Mouse (Mus musculus): ENCODE measurements at regions not wholly inside any gene's neighbourhood (a gene's known extent, or its start where the extent isn't known, plus 50 kb on each side); places are given as distances from the start of the nearest gene placed in this dataset.

DNA sequence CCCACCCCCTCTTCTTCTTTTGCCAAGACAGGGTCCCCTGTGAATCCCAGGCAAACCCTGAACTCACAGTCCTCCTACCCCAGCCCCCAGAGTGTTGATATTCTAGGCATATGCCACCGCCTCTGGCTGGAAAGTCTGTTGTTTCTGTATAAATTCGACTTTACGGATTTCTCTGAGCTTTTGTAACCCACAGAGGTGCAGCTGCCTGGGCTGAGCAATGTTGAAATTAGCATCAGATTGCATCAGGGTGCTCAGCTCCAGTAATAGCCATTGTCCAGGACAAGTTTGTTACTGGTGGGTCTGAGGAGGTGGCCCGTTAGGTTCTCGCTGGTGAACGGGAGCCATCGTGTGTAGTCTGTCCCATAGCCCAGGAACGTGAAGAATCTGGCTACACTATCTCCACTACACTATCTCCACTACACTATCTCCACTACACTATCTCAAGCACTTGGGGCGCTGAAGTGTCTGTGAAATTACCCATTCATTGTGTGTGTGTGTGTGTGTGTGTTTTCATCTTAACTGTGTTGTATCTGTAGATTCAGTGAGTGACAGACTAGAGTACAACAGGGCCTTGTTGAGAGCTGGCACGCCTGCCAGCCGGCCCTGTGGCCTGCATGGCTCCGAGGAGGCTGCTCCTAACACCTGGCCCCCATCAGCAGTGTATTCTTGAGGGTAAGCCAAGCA, 92.4 kb upstream of the Hnrnpk start:
- no peaks in the 10 kb centered on the region for H3K4me1 ChIP-seq (ENCODE audit: control insufficient read depth, insufficient read depth, low read length)
- WGBS, result 75% methylated on average over 12 of the region's 12 CpGs
- H3K4me3 ChIP-seq (replicated peaks; ENCODE audit: insufficient read depth, low read depth, low read length), result no peak overlapping the region
- TF ChIP-seq CTCF (IDR thresholded peaks at IDR 0.05; ENCODE audit: borderline replicate concordance, insufficient read depth, low read depth, low read length) (no peak), POLR2A (IDR thresholded peaks at IDR 0.05; ENCODE audit: borderline replicate concordance, insufficient read depth, low read length) (no peak)
- no peaks in the 10 kb centered on the region for H3K27me3 ChIP-seq (ENCODE audit: control insufficient read depth, insufficient read depth, low read length)
- H3K27ac ChIP-seq (ENCODE audit: insufficient read depth, low read length), result no peak overlapping the region
- DNase-seq, result no peak

- Histone ChIP-seq H3K4me3 (replicated peaks; ENCODE audit: insufficient read depth, low read depth, low read length) (no peak overlapping the region), H3K4me1 (ENCODE audit: control insufficient read depth, insufficient read depth, low read length) (no peaks in the 10 kb centered on the region), H3K27me3 (ENCODE audit: control insufficient read depth, insufficient read depth, low read length) (no peaks in the 10 kb centered on the region), H3K27ac (ENCODE audit: insufficient read depth, low read length) (no peak overlapping the region)
- WGBS, result 47% methylated on average over 5 of the region's 5 CpGs
- no peak for TF ChIP-seq CTCF (IDR thresholded peaks at IDR 0.05; ENCODE audit: borderline replicate concordance, insufficient read depth, low read depth, low read length)
- no peak for TF ChIP-seq POLR2A (IDR thresholded peaks at IDR 0.05; ENCODE audit: borderline replicate concordance, insufficient read depth, low read length)
- no peak for DNase-seq
Observed at GRCm38 (mm10) chr13:58494726-58495125, 91.6 kb upstream of the Hnrnpk start.

DNA sequence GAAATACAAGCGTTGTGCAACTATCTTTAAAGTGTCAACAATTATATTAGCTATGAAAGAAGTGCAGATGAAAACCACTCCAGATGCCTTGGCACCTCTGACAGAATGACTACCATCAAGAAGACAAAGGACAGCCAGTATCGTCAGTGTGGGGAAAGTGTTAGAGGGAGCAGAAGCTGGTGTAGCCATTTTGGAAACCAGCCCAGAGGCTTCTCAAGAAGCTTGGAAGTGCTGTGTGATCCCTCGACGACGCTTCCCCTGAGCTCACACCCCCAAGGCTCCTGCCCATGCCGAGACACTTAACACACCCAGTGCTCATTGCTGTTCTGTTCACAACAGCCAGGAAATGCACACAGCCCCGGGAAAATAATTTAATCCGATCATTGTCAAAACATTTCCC, 87.7 kb upstream of the Hnrnpk start:
- no peaks in the 10 kb centered on the region for H3K4me1 ChIP-seq (ENCODE audit: control insufficient read depth, insufficient read depth, low read length)
- no peak for DNase-seq
- no peaks in the 10 kb centered on the region for H3K27me3 ChIP-seq (ENCODE audit: control insufficient read depth, insufficient read depth, low read length)
- TF ChIP-seq CTCF (IDR thresholded peaks at IDR 0.05; ENCODE audit: borderline replicate concordance, insufficient read depth, low read depth, low read length) (no peak), POLR2A (IDR thresholded peaks at IDR 0.05; ENCODE audit: borderline replicate concordance, insufficient read depth, low read length) (no peak)
- H3K4me3 ChIP-seq (replicated peaks; ENCODE audit: insufficient read depth, low read depth, low read length), result no peak overlapping the region
- no peak overlapping the region for H3K27ac ChIP-seq (ENCODE audit: insufficient read depth, low read length)
- WGBS, result 24% methylated on average over 8 of the region's 8 CpGs

DNA sequence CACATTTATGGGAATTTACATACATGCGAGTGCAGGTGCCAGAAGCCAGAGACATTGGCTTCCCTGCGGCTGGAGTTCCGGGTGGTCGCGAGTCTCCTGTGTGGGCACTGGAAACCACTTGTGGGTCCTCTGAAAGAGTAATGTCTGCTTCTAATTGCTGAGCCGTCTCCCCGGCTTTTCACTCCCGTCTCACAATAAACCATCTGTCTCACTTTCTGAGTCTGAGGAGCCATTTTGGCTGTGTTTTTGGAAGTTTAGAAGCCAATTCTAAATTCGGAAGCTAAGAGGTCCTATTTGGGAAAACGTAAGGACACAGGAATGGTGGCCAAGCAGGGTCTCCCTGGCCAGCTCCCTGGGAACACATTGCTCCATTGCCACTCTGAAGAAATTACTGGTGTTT, 81.9 kb upstream of the Hnrnpk start:
- 31% methylated on average over 10 of the region's 10 CpGs for WGBS
- H3K4me3 ChIP-seq (replicated peaks; ENCODE audit: insufficient read depth, low read depth, low read length), result no peak overlapping the region
- H3K4me1 ChIP-seq (ENCODE audit: control insufficient read depth, insufficient read depth, low read length), result no peaks in the 10 kb centered on the region
- TF ChIP-seq CTCF (IDR thresholded peaks at IDR 0.05; ENCODE audit: borderline replicate concordance, insufficient read depth, low read depth, low read length) (no peak), POLR2A (IDR thresholded peaks at IDR 0.05; ENCODE audit: borderline replicate concordance, insufficient read depth, low read length) (no peak)
- DNase-seq, result no peak
- H3K27ac ChIP-seq (ENCODE audit: insufficient read depth, low read length), result no peak overlapping the region
- no peaks in the 10 kb centered on the region for H3K27me3 ChIP-seq (ENCODE audit: control insufficient read depth, insufficient read depth, low read length)

GRCm38 (mm10) chr13:58482701-58483100, 79.6 kb upstream of the Hnrnpk start:
- H3K27me3 ChIP-seq (ENCODE audit: control insufficient read depth, insufficient read depth, low read length), result no peaks in the 10 kb centered on the region
- no peak overlapping the region for H3K27ac ChIP-seq (ENCODE audit: insufficient read depth, low read length)
- TF ChIP-seq POLR2A (IDR thresholded peaks at IDR 0.05; ENCODE audit: borderline replicate concordance, insufficient read depth, low read length), result no peak
- TF ChIP-seq CTCF (IDR thresholded peaks at IDR 0.05; ENCODE audit: borderline replicate concordance, insufficient read depth, low read depth, low read length), result no peak
- WGBS, result 72% methylated on average over 9 of the region's 9 CpGs
- no peaks in the 10 kb centered on the region for H3K4me1 ChIP-seq (ENCODE audit: control insufficient read depth, insufficient read depth, low read length)
- no peak overlapping the region for H3K4me3 ChIP-seq (replicated peaks; ENCODE audit: insufficient read depth, low read depth, low read length)
- DNase-seq, result no peak

DNA sequence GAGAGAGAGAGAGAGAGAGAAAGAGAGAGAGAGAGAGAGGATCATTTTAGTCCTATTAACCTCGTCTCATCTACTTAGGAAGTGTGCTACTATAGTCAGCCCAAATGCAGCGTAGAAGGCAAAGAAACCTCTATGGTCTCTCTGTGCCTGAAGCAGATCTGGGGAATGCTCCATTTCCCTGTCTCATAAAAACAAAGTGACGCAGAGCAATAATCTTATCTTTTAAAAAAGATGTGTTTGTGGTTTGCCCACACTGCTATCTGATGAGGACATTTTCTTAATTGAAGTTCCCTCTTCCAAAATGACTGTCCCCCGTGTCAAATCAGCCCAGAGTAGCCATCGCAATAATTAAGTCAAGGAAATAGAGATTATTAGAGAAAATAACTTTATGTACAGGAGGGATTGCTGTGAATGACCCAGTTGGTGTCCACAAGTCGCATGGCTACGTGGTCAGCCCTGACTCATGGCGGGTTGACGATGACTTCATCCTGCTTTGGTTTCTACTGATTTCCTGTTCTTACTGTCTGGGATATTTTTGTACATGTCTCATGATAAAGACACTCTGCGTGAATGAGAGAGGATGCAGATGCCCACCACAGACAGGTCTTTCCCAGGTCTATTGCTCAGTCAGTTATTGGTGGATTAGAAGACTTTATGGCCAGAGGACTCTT, 77.9 kb upstream of the Hnrnpk start:
- no peak overlapping the region for H3K27ac ChIP-seq (ENCODE audit: insufficient read depth, low read length)
- no peak for DNase-seq
- WGBS, result 92% methylated on average over 10 of the region's 10 CpGs
- H3K4me1 ChIP-seq (ENCODE audit: control insufficient read depth, insufficient read depth, low read length), result no peaks in the 10 kb centered on the region
- no peak for TF ChIP-seq CTCF (IDR thresholded peaks at IDR 0.05; ENCODE audit: borderline replicate concordance, insufficient read depth, low read depth, low read length)
- no peak for TF ChIP-seq POLR2A (IDR thresholded peaks at IDR 0.05; ENCODE audit: borderline replicate concordance, insufficient read depth, low read length)
- H3K4me3 ChIP-seq (replicated peaks; ENCODE audit: insufficient read depth, low read depth, low read length), result no peak overlapping the region
- no peaks in the 10 kb centered on the region for H3K27me3 ChIP-seq (ENCODE audit: control insufficient read depth, insufficient read depth, low read length)

GRCm38 (mm10) chr13:58480388-58480927, 77.3 kb upstream of the Hnrnpk start:
- WGBS, result 90% methylated on average over 8 of the region's 8 CpGs
- DNase-seq, result no peak
- TF ChIP-seq POLR2A (IDR thresholded peaks at IDR 0.05; ENCODE audit: borderline replicate concordance, insufficient read depth, low read length) (no peak), CTCF (IDR thresholded peaks at IDR 0.05; ENCODE audit: borderline replicate concordance, insufficient read depth, low read depth, low read length) (no peak)
- H3K4me1 ChIP-seq (ENCODE audit: control insufficient read depth, insufficient read depth, low read length), result no peaks in the 10 kb centered on the region
- no peak overlapping the region for H3K4me3 ChIP-seq (replicated peaks; ENCODE audit: insufficient read depth, low read depth, low read length)
- no peak overlapping the region for H3K27ac ChIP-seq (ENCODE audit: insufficient read depth, low read length)
- no peaks in the 10 kb centered on the region for H3K27me3 ChIP-seq (ENCODE audit: control insufficient read depth, insufficient read depth, low read length)

DNA sequence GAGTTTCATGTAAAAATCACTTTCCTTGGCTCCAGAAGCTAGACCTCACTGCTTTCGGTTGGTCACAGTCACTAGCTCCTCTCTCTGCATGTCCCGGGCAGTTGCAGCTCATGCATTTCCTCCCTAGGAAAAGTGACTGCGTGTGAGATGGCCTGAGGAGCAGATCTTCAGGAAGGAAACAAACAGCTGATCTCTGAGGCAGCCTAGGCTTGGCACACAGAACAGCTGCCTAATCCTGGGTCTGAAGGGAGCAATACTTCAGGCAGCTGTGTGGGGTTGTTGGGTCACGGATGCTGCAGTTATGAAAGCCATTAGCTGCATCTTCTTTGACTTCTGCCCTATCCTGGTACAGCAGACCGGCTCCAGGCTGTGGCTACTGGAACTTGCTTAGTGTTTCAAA, 75.3 kb upstream of the Hnrnpk start:
- no peak for TF ChIP-seq POLR2A (IDR thresholded peaks at IDR 0.05; ENCODE audit: borderline replicate concordance, insufficient read depth, low read length)
- no peak for TF ChIP-seq CTCF (IDR thresholded peaks at IDR 0.05; ENCODE audit: borderline replicate concordance, insufficient read depth, low read depth, low read length)
- H3K4me3 ChIP-seq (replicated peaks; ENCODE audit: insufficient read depth, low read depth, low read length), result no peak overlapping the region
- WGBS, result 70% methylated on average over 5 of the region's 5 CpGs
- no peaks in the 10 kb centered on the region for H3K27me3 ChIP-seq (ENCODE audit: control insufficient read depth, insufficient read depth, low read length)
- H3K4me1 ChIP-seq (ENCODE audit: control insufficient read depth, insufficient read depth, low read length), result no peaks in the 10 kb centered on the region
- no peak overlapping the region for H3K27ac ChIP-seq (ENCODE audit: insufficient read depth, low read length)
- DNase-seq, result no peak

Measured in cerebellum, adult 2 months (tissue).